Mouse (Mus musculus) limb, embryonic 15.5 days (tissue): ENCODE measurements around the gene Glis1. TPM values are rescaled to one million over a fixed set of nuclear protein-coding genes. Genes with fewer than 3 reads are reported as not detected.
A peak's percentile ranks its signal among the peaks of the same experiment; 100 is the strongest.

ENCODE experiments used
- ATAC-seq: fragments of 200-750 bp; cut with Nextera tagmentation; 2 replicates; pipeline ENCODE4 v1.8.0; 2017; ENCODE audit warnings: low read depth, moderate TSS enrichment; ENCODE audit not compliant: insufficient number of reproducible peaks, low FRiP score, low TSS enrichment
- H3K27ac ChIP-seq: fragments of 300-500 bp; sonication (generic); 2 replicates; pipeline ENCODE4 v1.5.1; 2015; ENCODE audit warnings: moderate library complexity, mild to moderate bottlenecking, inconsistent platforms
- H3K27me3 ChIP-seq: fragments of 300-500 bp; sonication (generic); 2 replicates; pipeline ENCODE4 v1.6.1; 2015; ENCODE audit warnings: inconsistent platforms
- H3K36me3 ChIP-seq: fragments of 300-500 bp; sonication (generic); 2 replicates; pipeline ENCODE4 v1.6.1; 2015; ENCODE audit warnings: inconsistent platforms
- H3K4me1 ChIP-seq: fragments of 300-500 bp; sonication (generic); 2 replicates; pipeline ENCODE4 v1.6.1; 2015; ENCODE audit warnings: inconsistent platforms
- H3K4me2 ChIP-seq: fragments of 300-500 bp; sonication (generic); 2 replicates; pipeline ENCODE4 v1.6.1; 2015; ENCODE audit warnings: mild to moderate bottlenecking, inconsistent platforms
- H3K4me3 ChIP-seq: fragments of 300-500 bp; sonication (generic); 2 replicates; pipeline ENCODE4 v1.5.1; 2015; ENCODE audit warnings: mild to moderate bottlenecking, inconsistent platforms
- H3K9ac ChIP-seq: fragments of 300-500 bp; sonication (generic); 2 replicates; pipeline ENCODE4 v1.6.1; 2015; ENCODE audit warnings: inconsistent platforms
- H3K9me3 ChIP-seq: fragments of 300-500 bp; sonication (generic); 2 replicates; pipeline ENCODE4 v1.6.1; 2016; ENCODE audit warnings: inconsistent platforms
- WGBS: fragments of 180-500 bp; shearing (Covaris S2); methylation state at CpG from one replicate; pipeline ENCODE4 v1.1.7; 2015; 5-methylcytosine and 5-hydroxymethylcytosine counted together
- polyA plus RNA-seq: library from polyadenylated mRNA; unstranded; fragments of >200 nt; fragmentation: Nextera tagmentation; extraction: Ambion mirVana; gene quantifications from 2 replicates; pipeline ENCODE4 v1.2.1, GENCODE M21; 2015

The Glis1 gene
- polyA plus RNA-seq, 1 experiment from 2014 or later: 11.2 TPM

DNA sequence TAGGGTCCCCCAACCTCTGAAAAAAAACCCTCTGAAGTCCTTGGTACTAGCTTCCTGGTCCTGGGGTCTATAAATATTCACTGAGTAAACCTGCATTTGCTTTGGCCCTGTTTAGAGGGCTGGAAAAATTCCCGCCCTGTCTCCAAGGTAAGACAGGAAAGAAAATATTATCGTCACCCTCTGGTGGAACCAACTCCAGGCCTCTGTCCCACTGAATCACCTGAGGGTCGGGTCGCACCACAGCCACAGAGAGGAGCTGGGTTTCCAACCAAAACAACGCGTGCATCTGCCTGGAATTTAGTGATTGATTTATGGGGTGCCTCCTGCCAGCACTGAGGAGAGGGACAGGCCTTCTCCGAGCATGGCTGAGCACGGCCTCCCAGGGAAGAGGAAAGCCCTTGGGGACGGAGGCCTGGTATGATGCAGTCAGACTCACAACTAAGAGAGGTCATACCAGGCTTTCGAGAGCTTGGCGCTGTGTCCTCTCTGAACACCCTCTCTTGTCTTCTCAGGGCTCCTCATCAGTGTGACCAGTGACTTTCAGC lies 89.3 kb downstream of the Glis1 start:
- H3K4me2 ChIP-seq: no peak overlapping the region
- H3K36me3 ChIP-seq: no peaks in the 10 kb centered on the region
- no peak overlapping the region for H3K4me3 ChIP-seq
- no peaks in the 10 kb centered on the region for H3K9me3 ChIP-seq
- H3K27ac ChIP-seq: 0 out of 2 replicates have a peak overlapping the region, but pooled peaks have one; percentile 50
- peak; percentile 53; the same call in 1 of the 2 replicates for ATAC-seq
- no peaks in the 10 kb centered on the region for H3K27me3 ChIP-seq
- no peak overlapping the region for H3K9ac ChIP-seq
- H3K4me1 ChIP-seq: peaks cover 36% of the 10 kb centered on the region
- 33% methylated on average over 11 of the region's 11 CpGs for WGBS

DNA sequence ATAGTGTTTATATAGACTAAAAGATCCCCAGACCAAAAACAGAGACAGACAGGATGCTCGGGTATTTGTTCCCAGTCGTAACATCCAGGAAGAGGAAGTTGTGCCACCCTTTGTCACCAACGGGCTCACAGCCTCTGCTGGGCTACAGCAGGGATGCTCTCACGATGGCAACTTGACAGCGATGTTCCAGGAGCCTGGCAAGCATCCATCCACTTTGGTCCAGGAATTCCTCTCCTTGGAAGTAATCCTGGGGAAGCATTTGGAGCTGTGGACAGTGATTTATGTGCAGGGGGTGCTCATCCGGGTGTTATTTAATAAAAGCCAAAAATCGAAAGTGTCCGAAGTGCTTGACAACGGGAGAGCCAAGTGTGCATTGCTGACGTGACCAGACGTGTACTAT lies 100.7 kb downstream of the Glis1 start:
- 47% methylated on average over 11 of the region's 11 CpGs for WGBS
- no peak overlapping the region for H3K9ac ChIP-seq
- ATAC-seq: no peak
- H3K4me2 ChIP-seq: no peak overlapping the region
- no peak overlapping the region for H3K27ac ChIP-seq
- H3K9me3 ChIP-seq: no peaks in the 10 kb centered on the region
- no peaks in the 10 kb centered on the region for H3K36me3 ChIP-seq
- H3K4me1 ChIP-seq: peaks cover 36% of the 10 kb centered on the region
- no peak overlapping the region for H3K4me3 ChIP-seq
- H3K27me3 ChIP-seq: no peaks in the 10 kb centered on the region

DNA sequence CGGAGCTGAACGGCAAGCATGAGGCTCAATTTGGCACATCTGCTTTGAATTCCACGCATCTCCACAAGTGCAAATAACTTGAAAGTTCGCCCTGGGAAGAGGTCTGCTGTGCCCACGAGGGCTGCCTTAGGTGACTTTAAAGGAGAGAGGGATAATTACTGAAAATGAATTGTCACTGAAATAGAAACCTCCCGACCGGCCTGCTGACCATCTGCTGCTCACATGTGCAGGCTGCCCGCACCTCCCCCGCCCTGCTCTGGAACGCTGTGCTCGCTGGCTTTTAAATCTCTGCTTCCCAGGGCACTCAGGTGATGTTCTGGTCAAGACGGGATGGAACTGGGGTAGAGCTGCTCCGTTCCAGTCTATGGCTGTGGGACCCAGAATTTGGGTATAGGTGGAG lies 103.7 kb downstream of the Glis1 start:
- Histone ChIP-seq H3K27me3 (no peaks in the 10 kb centered on the region), H3K4me2 (0 out of 2 replicates have a peak overlapping the region, but pooled peaks have one; percentile 17), H3K27ac (no peak overlapping the region), H3K4me3 (no peak overlapping the region), H3K36me3 (no peaks in the 10 kb centered on the region), H3K4me1 (peaks cover 36% of the 10 kb centered on the region), H3K9ac (no peak overlapping the region), H3K9me3 (no peaks in the 10 kb centered on the region)
- WGBS: 8% methylated on average over 13 of the region's 13 CpGs
- no peak for ATAC-seq

DNA sequence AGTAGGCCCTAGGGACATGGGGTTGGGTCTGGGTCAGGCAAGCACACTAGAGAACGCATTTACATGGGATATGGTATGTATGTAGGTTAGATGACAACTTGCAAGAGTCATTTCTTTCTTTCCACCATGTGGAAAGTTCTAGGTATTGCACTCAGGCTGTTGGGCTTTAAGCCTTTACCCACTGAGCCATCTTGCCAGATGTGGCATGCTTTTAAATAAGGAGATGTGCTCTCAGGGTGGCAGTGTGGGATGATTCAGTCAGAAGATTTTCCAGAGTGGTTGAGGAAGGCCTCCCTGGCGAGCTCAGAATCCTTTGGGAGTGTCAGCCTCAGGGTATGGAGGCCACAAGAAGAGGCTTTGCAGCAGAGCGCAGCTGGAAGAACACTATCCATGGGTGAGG lies 104.2 kb downstream of the Glis1 start:
- Histone ChIP-seq H3K27ac (no peak overlapping the region), H3K4me1 (peaks cover 36% of the 10 kb centered on the region), H3K36me3 (no peaks in the 10 kb centered on the region), H3K27me3 (no peaks in the 10 kb centered on the region), H3K9me3 (no peaks in the 10 kb centered on the region), H3K4me3 (no peak overlapping the region), H3K4me2 (no peak overlapping the region), H3K9ac (no peak overlapping the region)
- WGBS: 56% methylated on average over 3 of the region's 3 CpGs
- ATAC-seq: no peak; the same call in 1 of the 2 replicates

DNA sequence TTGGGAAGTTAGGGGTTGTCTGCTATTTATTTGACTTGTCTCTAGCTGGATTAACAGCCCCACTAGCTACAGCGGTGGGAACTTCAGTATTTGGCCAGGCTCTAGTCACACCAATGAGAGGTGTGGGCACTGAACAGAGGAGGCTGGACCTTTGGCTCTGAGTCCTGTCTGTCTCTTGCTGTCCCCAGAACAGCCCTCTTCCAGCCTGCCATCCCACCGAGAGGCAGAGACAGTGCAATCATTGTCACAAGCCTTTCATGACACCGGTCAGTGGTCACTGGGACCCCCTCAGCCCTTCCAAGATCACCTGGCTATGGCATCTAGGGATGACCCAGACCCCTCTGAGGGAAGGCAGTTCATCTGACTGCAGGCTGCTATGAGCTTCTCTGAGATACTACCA lies 104.6 kb downstream of the Glis1 start:
- ATAC-seq: no peak
- no peaks in the 10 kb centered on the region for H3K27me3 ChIP-seq
- no peak overlapping the region for H3K4me3 ChIP-seq
- no peak overlapping the region for H3K9ac ChIP-seq
- no peak overlapping the region for H3K27ac ChIP-seq
- H3K4me1 ChIP-seq: peaks cover 34% of the 10 kb centered on the region
- H3K36me3 ChIP-seq: no peaks in the 10 kb centered on the region
- 63% methylated on average over 3 of the region's 3 CpGs for WGBS
- H3K9me3 ChIP-seq: no peaks in the 10 kb centered on the region
- no peak overlapping the region for H3K4me2 ChIP-seq

DNA sequence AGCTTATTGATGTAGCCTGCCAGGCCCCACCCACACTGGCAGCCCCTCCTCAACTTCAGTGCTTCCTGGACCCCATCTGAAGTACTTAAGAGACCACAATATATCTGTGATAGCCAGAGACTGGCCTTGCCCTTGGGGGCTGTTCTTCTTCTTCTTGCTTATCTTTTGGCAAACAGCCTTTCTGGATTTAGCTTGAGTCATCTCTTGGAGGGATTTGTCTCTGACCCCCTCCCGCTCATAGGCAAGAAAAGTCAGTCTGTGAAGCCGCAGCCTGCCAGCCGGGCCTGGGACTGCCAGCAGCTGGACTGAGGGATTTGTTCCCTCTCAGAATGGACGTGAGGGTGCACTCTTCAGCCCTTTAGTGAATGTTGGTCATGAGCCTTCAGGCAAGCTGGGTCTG lies 107.4 kb downstream of the Glis1 start:
- no peaks in the 10 kb centered on the region for H3K27me3 ChIP-seq
- no peak overlapping the region for H3K4me2 ChIP-seq
- no peak overlapping the region for H3K27ac ChIP-seq
- no peaks in the 10 kb centered on the region for H3K36me3 ChIP-seq
- H3K4me3 ChIP-seq: no peak overlapping the region
- no peak overlapping the region for H3K9ac ChIP-seq
- peaks cover 20% of the 10 kb centered on the region for H3K4me1 ChIP-seq
- ATAC-seq: no peak
- no peaks in the 10 kb centered on the region for H3K9me3 ChIP-seq
- WGBS: 70% methylated on average over 4 of the region's 4 CpGs

DNA sequence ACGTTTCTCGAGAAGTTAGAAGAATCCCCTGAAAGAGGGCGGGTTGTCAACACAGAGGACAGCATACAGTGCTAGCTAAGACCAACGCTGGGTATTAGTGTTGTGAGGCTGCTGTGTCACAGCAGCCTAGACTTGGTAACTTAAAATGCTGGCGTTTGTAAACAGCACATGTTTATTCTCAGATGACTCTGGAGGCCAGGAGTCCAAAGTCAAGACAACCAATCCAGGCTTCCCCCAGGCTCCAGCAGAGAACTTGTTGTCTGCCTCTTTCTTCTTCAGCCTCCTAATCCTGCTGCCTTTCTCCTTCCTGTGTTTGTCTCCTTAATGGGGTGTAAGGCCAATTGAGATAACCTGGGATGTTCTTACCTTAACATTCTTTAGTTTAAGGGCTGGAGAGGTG lies 110.5 kb downstream of the Glis1 start:
- no peak overlapping the region for H3K4me3 ChIP-seq
- H3K4me2 ChIP-seq: no peak overlapping the region
- no peak overlapping the region for H3K9ac ChIP-seq
- H3K4me1 ChIP-seq: peaks cover 10% of the 10 kb centered on the region
- H3K27ac ChIP-seq: no peak overlapping the region
- no peaks in the 10 kb centered on the region for H3K9me3 ChIP-seq
- H3K27me3 ChIP-seq: no peaks in the 10 kb centered on the region
- no peak for ATAC-seq
- 49% methylated on average over 5 of the region's 5 CpGs for WGBS
- H3K36me3 ChIP-seq: no peaks in the 10 kb centered on the region

DNA sequence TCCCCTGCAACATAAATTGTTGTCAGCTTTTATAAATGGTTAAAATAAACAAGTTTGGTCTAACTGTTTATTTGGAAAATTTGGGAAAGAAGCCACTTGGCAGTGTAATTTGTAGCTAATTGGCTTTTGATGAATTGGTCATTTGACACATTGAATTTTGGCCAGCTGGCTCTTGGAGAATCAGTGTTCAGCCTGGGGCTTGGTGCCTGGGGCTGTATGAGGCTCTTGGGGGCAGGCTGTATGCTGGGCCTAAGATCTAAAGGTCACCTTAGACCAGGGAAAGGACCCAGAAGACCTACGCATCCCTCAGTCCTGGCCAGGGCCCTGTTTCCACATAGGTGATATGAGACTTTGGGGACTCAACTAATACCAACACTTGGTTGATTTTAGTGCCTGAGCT lies 111.3 kb downstream of the Glis1 start:
- no peak overlapping the region for H3K4me3 ChIP-seq
- no peaks in the 10 kb centered on the region for H3K27me3 ChIP-seq
- H3K9me3 ChIP-seq: no peaks in the 10 kb centered on the region
- H3K27ac ChIP-seq: no peak overlapping the region
- no peak overlapping the region for H3K4me2 ChIP-seq
- no peaks in the 10 kb centered on the region for H3K36me3 ChIP-seq
- WGBS: 95% methylated on average over 1 of the region's 1 CpGs
- peaks cover 18% of the 10 kb centered on the region for H3K4me1 ChIP-seq
- H3K9ac ChIP-seq: no peak overlapping the region
- ATAC-seq: no peak

DNA sequence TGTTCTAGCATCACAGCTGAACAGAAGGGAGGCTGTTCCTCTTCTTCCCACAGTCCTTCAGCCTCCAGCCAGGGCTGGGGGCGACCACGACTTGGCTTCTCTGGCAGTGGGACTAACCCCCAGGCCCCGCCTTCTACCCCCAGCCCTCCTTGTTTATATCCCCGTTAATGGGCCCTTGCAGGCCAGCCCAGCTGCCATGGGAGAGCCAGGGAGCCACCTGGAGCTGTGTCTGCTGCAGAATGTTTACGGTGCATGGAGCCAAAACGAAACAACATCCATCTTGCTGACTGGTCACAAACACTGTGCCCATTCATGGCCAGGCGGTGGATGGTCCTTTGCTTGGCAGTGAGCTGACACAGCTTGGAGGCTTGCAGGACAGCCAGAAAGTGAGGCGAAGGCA lies 112.1 kb downstream of the Glis1 start:
- Histone ChIP-seq H3K27me3 (no peaks in the 10 kb centered on the region), H3K36me3 (no peaks in the 10 kb centered on the region), H3K4me1 (peaks cover 25% of the 10 kb centered on the region), H3K4me2 (no peak overlapping the region), H3K27ac (no peak overlapping the region), H3K4me3 (no peak overlapping the region), H3K9me3 (no peaks in the 10 kb centered on the region), H3K9ac (no peak overlapping the region)
- WGBS: 20% methylated on average over 8 of the region's 8 CpGs
- ATAC-seq: no peak

DNA sequence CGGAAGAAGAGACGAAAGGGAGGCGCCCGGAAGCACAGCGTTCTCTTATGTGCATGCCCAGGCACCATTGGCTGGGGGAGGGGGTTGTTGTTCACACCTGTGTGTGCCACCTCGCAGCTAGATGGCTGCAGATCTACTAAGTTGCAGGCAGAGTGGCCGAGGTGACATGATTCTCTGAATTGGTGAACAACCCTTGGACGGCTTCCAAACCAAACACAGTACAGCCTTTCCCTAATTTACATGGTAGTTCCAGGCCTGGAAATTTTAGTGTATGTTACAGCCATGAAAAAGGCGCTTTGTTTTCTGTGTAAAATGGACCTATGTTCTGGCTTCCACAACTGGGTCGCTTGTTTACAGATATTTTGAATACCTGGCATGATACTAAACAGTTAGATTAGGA lies 115.7 kb downstream of the Glis1 start:
- Histone ChIP-seq H3K9me3 (no peaks in the 10 kb centered on the region), H3K9ac (no peak overlapping the region), H3K4me3 (no peak overlapping the region), H3K4me2 (no peak overlapping the region), H3K27me3 (no peaks in the 10 kb centered on the region), H3K4me1 (peaks cover 28% of the 10 kb centered on the region), H3K36me3 (no peaks in the 10 kb centered on the region), H3K27ac (no peak overlapping the region)
- WGBS: 70% methylated on average over 10 of the region's 10 CpGs
- ATAC-seq: no peak

DNA sequence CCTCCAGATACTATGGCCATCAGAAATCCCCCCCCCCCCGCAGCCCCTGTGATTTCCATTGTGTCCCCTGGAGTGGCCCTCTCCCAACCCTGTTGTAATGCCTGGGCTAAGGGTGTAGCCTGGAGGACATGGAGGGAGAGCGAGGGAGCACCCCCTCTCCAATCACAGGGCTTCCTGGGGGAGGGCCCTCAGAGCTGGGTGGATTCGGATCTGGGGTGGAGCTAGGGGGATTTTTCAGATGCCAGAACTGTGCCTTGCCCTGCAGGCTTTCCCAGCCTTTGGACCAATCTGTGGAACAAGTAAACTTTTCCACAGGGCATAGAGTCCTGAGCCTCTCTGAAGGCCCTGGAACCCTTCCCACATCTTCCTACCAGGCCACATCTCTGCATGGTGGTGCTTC lies 116.2 kb downstream of the Glis1 start:
- peaks cover 28% of the 10 kb centered on the region for H3K4me1 ChIP-seq
- no peaks in the 10 kb centered on the region for H3K27me3 ChIP-seq
- H3K9me3 ChIP-seq: no peaks in the 10 kb centered on the region
- no peaks in the 10 kb centered on the region for H3K36me3 ChIP-seq
- H3K9ac ChIP-seq: no peak overlapping the region
- no peak overlapping the region for H3K4me2 ChIP-seq
- 59% methylated on average over 3 of the region's 3 CpGs for WGBS
- H3K4me3 ChIP-seq: no peak overlapping the region
- peak overlapping the region; percentile 30; the same call in 1 of the 2 replicates for H3K27ac ChIP-seq
- ATAC-seq: no peak

DNA sequence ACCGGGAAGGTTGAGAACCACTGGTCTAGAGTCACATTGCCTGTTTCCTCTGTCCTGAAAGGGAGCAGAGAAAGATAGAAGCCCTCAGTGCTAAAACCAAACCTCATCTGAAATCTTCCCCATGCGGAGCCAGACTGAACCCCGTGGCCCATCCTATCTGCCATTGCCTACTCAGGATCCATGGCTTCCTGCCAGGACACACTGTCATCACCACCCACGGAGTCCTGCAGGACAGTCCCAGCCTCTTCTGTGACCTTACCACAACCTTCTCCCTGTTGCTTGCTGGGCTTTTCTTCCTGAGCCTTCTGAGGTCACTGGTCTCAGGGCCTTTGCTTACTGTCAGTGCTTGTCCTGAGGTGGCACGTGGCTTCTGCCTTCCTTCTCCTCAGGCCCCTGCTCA lies 118.3 kb downstream of the Glis1 start:
- no peak overlapping the region for H3K9ac ChIP-seq
- peaks cover 25% of the 10 kb centered on the region for H3K4me1 ChIP-seq
- no peaks in the 10 kb centered on the region for H3K36me3 ChIP-seq
- 75% methylated on average over 5 of the region's 5 CpGs for WGBS
- H3K4me3 ChIP-seq: no peak overlapping the region
- ATAC-seq: no peak
- H3K27me3 ChIP-seq: no peaks in the 10 kb centered on the region
- H3K9me3 ChIP-seq: no peaks in the 10 kb centered on the region
- H3K27ac ChIP-seq: no peak overlapping the region
- H3K4me2 ChIP-seq: no peak overlapping the region

DNA sequence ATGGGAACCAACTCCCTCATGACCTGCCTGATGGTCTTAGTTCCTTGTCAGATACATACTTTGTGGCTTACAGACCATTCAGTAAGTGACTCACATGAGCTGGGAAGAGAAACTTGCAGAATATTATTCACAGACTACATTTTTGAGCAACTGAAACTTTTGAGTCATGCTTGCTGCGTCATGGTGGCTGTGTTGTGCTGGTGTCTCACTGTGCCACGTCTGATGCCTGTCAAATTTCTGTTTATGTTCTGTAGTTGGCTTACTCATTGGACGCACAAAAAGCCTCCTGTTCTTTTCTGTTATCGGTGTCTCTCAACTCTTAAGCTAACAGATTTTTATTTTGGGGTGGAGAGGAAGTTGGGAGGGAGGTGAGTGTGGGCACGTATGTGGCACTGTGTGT lies 119.4 kb downstream of the Glis1 start:
- H3K9me3 ChIP-seq: no peaks in the 10 kb centered on the region
- H3K4me1 ChIP-seq: peaks cover 34% of the 10 kb centered on the region
- no peak overlapping the region for H3K4me2 ChIP-seq
- H3K9ac ChIP-seq: no peak overlapping the region
- H3K36me3 ChIP-seq: no peaks in the 10 kb centered on the region
- H3K4me3 ChIP-seq: no peak overlapping the region
- 69% methylated on average over 5 of the region's 5 CpGs for WGBS
- ATAC-seq: no peak
- no peak overlapping the region for H3K27ac ChIP-seq
- no peaks in the 10 kb centered on the region for H3K27me3 ChIP-seq
